Mouse (Mus musculus) thymus, adult 2 months (tissue): ENCODE results near the gene Atoh7.

ENCODE experiments used
- CTCF ChIP-seq: fragments of 200-500 bp; IDR thresholded peaks from 2 replicates; pipeline ENCODE4 v1.5.1; 2012; ENCODE audit warnings: mild to moderate bottlenecking, control low read depth, low read length, moderate library complexity, borderline replicate concordance; ENCODE audit not compliant: control insufficient read depth, poor library complexity, insufficient read depth; ENCODE audit errors: extremely low read depth
- POLR2A ChIP-seq: fragments of 200-500 bp; IDR thresholded peaks from 2 replicates; pipeline ENCODE4 v1.6.1; 2012; ENCODE audit warnings: mild to moderate bottlenecking, low read length, control low read depth, moderate library complexity; ENCODE audit not compliant: control insufficient read depth, poor library complexity, insufficient read depth; ENCODE audit errors: extremely low read depth

- TF ChIP-seq CTCF (no peak), POLR2A (no peak)
Observed at GRCm38 (mm10) chr10:63096757-63097156, 2.7 kb upstream of the Atoh7 start.
